ENCODE assay signal across 9 mouse cellular contexts in the genomic region with DNA sequence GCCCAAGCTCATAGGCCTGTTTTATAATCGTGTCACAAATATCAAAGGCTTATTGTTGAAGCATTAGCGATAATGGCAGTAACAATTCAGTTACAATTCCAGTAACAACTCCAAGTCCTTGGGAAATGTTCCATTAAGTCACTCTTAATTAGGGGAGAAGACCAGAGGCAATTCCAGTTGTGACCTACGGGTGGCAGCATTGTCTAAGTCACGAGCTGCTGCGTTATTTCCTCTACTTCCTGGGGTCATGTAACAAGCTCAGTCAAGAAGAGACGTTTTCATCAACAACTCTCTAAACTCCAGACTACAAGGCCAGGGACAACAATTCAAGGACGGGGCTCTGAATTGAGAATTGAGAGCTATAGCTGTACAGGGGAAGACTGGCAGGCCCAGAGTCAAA. TPM values are rescaled to one million over a fixed set of nuclear protein-coding genes. Genes with fewer than 3 reads are reported as not detected.
DNase-seq lines count a peak whose midpoint lies in the region; ATAC-seq lines count a peak whose summit lies in the region.
"Had no signal": no experiment of that assay in that cellular context is flagged by ENCODE, and none has a peak within 500 bp of the region (broad histone marks: within the 10 kb centered on the region; RNA-seq: fewer than 3 reads in every experiment).

No protein-coding gene starts in this region.

- 4% methylated on average over 7 of the region's 7 CpGs for WGBS in heart, embryonic 12.5 days
- WGBS in embryonic facial prominence, embryonic 11.5 days, result 4% methylated on average over 7 of the region's 7 CpGs

- no peaks in the 10 kb centered on the region for H3K4me1 ChIP-seq in heart, embryonic 12.5 days (replicated peaks)
- no peaks in the 10 kb centered on the region for H3K4me1 ChIP-seq in embryonic facial prominence, embryonic 11.5 days (ENCODE audit: control insufficient read depth, insufficient read depth, low read length)

- ATAC-seq in heart, embryonic 12.5 days (ENCODE audit: insufficient number of reproducible peaks, low FRiP score), result no peak
- no peak for ATAC-seq in embryonic facial prominence, embryonic 11.5 days (replicated peaks; ENCODE audit: insufficient number of reproducible peaks, low FRiP score, low TSS enrichment, low read depth)

- peak; percentile 96 for DNase-seq in heart, adult 11 months
- peak; percentile 47 to 50 for DNase-seq in adrenal gland, postnatal 4 days (ENCODE audit: low spot score in 2 of 2)
- peak; percentile 88 for DNase-seq in embryonic facial prominence, embryonic 11.5 days (ENCODE audit: low spot score)
- peak; percentile 50 to 68 for DNase-seq in heart, adult 9 months (ENCODE audit: low spot score in 2 of 2)
- peak; percentile 57 for DNase-seq in layer of hippocampus, adult 9-11 months
- DNase-seq in lung, postnatal 4 days, result peak; percentile 64 to 82
- peak; percentile 40 to 55 for DNase-seq in right cerebral cortex, postnatal 36 days (ENCODE audit: low spot score in 2 of 2)

- no peak overlapping the region for H3K4me2 ChIP-seq in heart, embryonic 12.5 days
- no peak overlapping the region for H3K4me2 ChIP-seq in embryonic facial prominence, embryonic 11.5 days (ENCODE audit: low read depth, low read length)

- H3K36me3 ChIP-seq in heart, embryonic 12.5 days, result no peaks in the 10 kb centered on the region
- H3K36me3 ChIP-seq in embryonic facial prominence, embryonic 11.5 days (replicated peaks; ENCODE audit: control insufficient read depth, insufficient read depth, low read depth, low read length), result no peaks in the 10 kb centered on the region

- no peak overlapping the region for H3K27ac ChIP-seq in heart, embryonic 12.5 days (ENCODE audit: poor library complexity, severe bottlenecking)
- H3K27ac ChIP-seq in embryonic facial prominence, embryonic 11.5 days (replicated peaks; ENCODE audit: low read depth, low read length), result no peak overlapping the region

- no peaks in the 10 kb centered on the region for H3K9me3 ChIP-seq in heart, embryonic 12.5 days (replicated peaks)
- no peaks in the 10 kb centered on the region for H3K9me3 ChIP-seq in embryonic facial prominence, embryonic 11.5 days (replicated peaks; ENCODE audit: control insufficient read depth, low read length)
- H3K9me3 ChIP-seq: megakaryocyte, embryonic 14.5 days had no signal

- H3K4me3 ChIP-seq in heart, embryonic 12.5 days, result no peak overlapping the region
- no peak overlapping the region for H3K4me3 ChIP-seq in embryonic facial prominence, embryonic 11.5 days (ENCODE audit: low read depth, low read length)
- H3K4me3 ChIP-seq: megakaryocyte, embryonic 14.5 days had no signal

- H3K27me3 ChIP-seq in heart, embryonic 12.5 days (replicated peaks), result peaks cover 10% of the 10 kb centered on the region
- H3K27me3 ChIP-seq in embryonic facial prominence, embryonic 11.5 days (ENCODE audit: control insufficient read depth, insufficient read depth, low read length), result no peaks in the 10 kb centered on the region

- no peak overlapping the region for H3K9ac ChIP-seq in heart, embryonic 12.5 days
- H3K9ac ChIP-seq in embryonic facial prominence, embryonic 11.5 days (replicated peaks; ENCODE audit: low read length), result no peak overlapping the region

RNA-seq across cellular contexts. Expression of a gene that starts 21.2 kb away (rescaled TPM):
- 108 TPM in 2 replicates for polyA plus RNA-seq in heart, embryonic 12.5 days (2016; fragmentation: Nextera tagmentation; extraction: Ambion mirVana)
- total RNA-seq in adrenal gland, postnatal 4 days (2021), result 10 to 100 TPM; 67.2 to 77.2 TPM
- polyA plus RNA-seq in embryonic facial prominence, embryonic 11.5 days (2014; fragmentation: Nextera tagmentation; extraction: Ambion mirVana), result 49.5 and 61.3 TPM in 2 replicates

RNA-seq across cellular contexts. Expression of a gene that starts 51.7 kb away (rescaled TPM):
- polyA plus RNA-seq in heart, embryonic 12.5 days (2016; fragmentation: Nextera tagmentation; extraction: Ambion mirVana), result not detected in 2 replicates
- under 1 TPM in 1 of 2 experiments, not detected in 1; 0.28 TPM for total RNA-seq in adrenal gland, postnatal 4 days (2021)
- polyA plus RNA-seq in embryonic facial prominence, embryonic 11.5 days (2014; fragmentation: Nextera tagmentation; extraction: Ambion mirVana), result 0.25 TPM in 1 of 2 replicates, not detected in the other
